Mouse (Mus musculus): ENCODE data around the gene Ptges.

GRCm38 (mm10) chr2:30902256-30902655 is 27.4 kb downstream of the Ptges start:
- TF ChIP-seq TAL1 (IDR thresholded peaks at IDR 0.05; ENCODE audit: low read length): no peak
- TF ChIP-seq GATA1 (IDR thresholded peaks at IDR 0.05; ENCODE audit: low read length): no peak

Measured in erythroblast, embryonic 14.5 days (primary cell).